Mouse (Mus musculus) adrenal gland (tissue): ENCODE data around the gene Gm8334.
"Not testable (repeated sequence)": the region's sequence is repeated elsewhere in the genome, so short reads cannot be mapped to it uniquely, and the experiment has no call there.

Source experiments
- intact Hi-C: fragments of 180-260 bp; cut with DNase I; formaldehyde crosslinking; loops from one replicate; pipeline ENCODE4 v1.15.1; 2025
- long read RNA-seq, 2 experiments: library from polyadenylated mRNA; unstranded; transcript quantifications; one replicate each; pipeline ENCODE4 v2.0.0; 2020; ENCODE audit warnings: borderline replicate concordance in 1 of 2; ENCODE audit not compliant: insufficient replicate concordance in 1 of 2

Gm8334 gene
- long read RNA-seq, experiment 1 = 0 reads
- long read RNA-seq, experiment 2 = 0 reads

DNA sequence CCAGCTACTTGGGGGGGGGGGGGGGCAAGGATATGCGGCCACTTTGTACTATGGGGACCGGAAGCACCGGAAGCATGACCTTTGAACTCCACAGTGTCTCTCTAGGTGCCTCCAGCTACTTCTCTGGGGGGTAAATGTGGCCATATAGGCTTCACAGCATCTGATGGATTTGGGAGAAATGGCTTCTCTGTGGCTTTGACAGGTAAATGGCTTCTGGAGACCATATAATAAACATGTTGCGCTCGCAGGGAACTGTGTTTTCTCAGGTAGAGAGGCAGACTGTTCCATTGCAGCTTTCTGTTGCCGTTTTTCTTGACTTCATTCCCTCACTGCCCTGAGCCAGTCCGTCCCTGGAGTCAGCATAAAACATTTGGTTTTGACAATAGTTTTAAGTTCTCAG, at the start of gene Gm8334:
Gene Gm8334 (minus strand): TSS at position 101 of the 400 bp plus-strand sequence.
- intact Hi-C loops = not testable (repeated sequence)

- intact Hi-C loops = not testable (repeated sequence)
Observed at GRCm38 (mm10) chrX:148663298-148663697, 48.3 kb upstream of the Gm8334 start, which contains the start of gene Gm15127. TSS of gene Gm15127 (plus strand) at chrX:148663598.
